Mouse (Mus musculus): ENCODE measurements around the gene Drap1. TPM values are rescaled to one million over a fixed set of nuclear protein-coding genes. Genes with fewer than 3 reads are reported as not detected.

Gene Drap1
- polyA plus RNA-seq, 1 experiment from 2014 or later = 170 TPM

GRCm38 (mm10) chr19:5395371-5395770 is 29.4 kb downstream of the Drap1 start:
- Histone ChIP-seq H3K36me3 (ENCODE audit: inconsistent target) (no peaks in the 10 kb centered on the region), H3K4me3 (ENCODE audit: inconsistent target) (no peak overlapping the region), H3K79me2 (ENCODE audit: inconsistent target) (no peaks in the 10 kb centered on the region), H3K27ac (no peak overlapping the region)
- 92% methylated on average over 4 of the region's 4 CpGs for WGBS (ENCODE audit: missing documents)

- Histone ChIP-seq H3K36me3 (ENCODE audit: inconsistent target) (no peaks in the 10 kb centered on the region), H3K4me3 (ENCODE audit: inconsistent target) (no peak overlapping the region), H3K79me2 (ENCODE audit: inconsistent target) (no peaks in the 10 kb centered on the region), H3K27ac (no peak overlapping the region)
- 85% methylated on average over 10 of the region's 10 CpGs for WGBS (ENCODE audit: missing documents)
Measured at GRCm38 (mm10) chr19:5394168-5394567, 30.6 kb downstream of the Drap1 start.

- H3K27ac ChIP-seq = no peak overlapping the region
- no peak overlapping the region for H3K4me3 ChIP-seq (ENCODE audit: inconsistent target)
- H3K79me2 ChIP-seq (ENCODE audit: inconsistent target) = peaks cover 3% of the 10 kb centered on the region
- H3K36me3 ChIP-seq (ENCODE audit: inconsistent target) = no peaks in the 10 kb centered on the region
- WGBS (ENCODE audit: missing documents) = 61% methylated on average over 4 of the region's 4 CpGs
Measured at GRCm38 (mm10) chr19:5392892-5393291, 31.9 kb downstream of the Drap1 start.

GRCm38 (mm10) chr19:5390416-5390815 is 34.4 kb downstream of the Drap1 start:
- Histone ChIP-seq H3K27ac (peak overlapping the region; percentile 66; the same call in 1 of the 2 replicates), H3K36me3 (ENCODE audit: inconsistent target) (peaks cover under 1% of the 10 kb centered on the region; the same call in 1 of the 2 replicates), H3K4me3 (ENCODE audit: inconsistent target) (no peak overlapping the region), H3K79me2 (ENCODE audit: inconsistent target) (peaks cover 27% of the 10 kb centered on the region)
- 73% methylated on average over 8 of the region's 8 CpGs for WGBS (ENCODE audit: missing documents)

DNA sequence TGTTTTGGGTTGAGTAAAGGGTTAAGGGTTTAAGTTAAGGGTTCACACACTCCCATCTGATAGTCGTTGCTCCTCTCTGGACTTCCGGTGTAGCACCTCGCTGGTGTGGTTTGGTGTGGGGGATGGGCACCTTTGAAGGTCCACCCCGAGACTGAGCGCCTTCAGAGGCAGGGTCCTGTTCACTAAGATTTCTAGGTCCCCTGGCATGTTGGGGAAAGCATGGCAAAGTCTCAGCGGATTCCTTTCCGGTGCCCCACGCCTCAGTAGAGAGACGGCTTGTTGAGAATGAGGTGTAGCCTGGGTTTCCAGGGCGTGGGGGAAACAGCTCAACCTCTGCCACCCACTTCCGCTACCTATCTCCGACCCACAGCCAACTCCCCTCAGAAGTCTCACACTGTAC is 35.1 kb downstream of the Drap1 start:
- H3K36me3 ChIP-seq (ENCODE audit: inconsistent target) = peaks cover 9% of the 10 kb centered on the region; the same call in 1 of the 2 replicates
- WGBS (ENCODE audit: missing documents) = 4% methylated on average over 12 of the region's 12 CpGs
- H3K4me3 ChIP-seq (ENCODE audit: inconsistent target) = peak overlapping the region; percentile 79
- peak overlapping the region; percentile 66 for H3K27ac ChIP-seq
- H3K79me2 ChIP-seq (ENCODE audit: inconsistent target) = peaks cover 35% of the 10 kb centered on the region

DNA sequence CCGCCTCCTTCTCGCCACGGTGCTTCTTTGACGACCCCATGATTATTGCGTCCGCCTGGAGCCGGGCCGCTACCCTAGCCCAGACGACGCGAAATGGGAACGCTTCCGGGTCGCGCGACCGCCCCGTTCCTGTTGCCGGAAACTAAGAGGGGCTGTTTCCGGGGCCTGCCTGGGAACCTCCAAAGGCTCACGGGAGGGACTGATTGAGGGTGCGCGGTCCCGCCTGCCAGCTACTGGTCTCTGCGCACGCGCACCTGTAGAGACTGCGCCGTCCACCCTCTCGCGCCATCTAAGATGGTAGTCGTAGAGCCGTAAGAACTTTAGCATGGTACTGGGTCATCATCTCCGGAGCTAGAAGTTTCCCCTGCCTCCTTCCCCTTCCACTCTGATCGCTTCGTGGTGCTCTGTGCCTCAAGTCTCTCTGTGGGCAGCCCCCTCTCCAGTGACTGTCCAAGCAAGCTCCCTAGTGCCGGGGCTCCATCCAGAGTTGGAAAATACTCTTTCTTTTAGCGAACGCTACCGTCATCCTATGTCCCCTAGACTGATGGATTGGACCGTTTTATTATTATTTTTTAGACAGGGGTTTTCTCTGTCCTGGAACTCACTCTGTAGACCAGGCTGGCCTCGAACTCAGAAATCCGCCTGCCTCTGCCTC is 36.1 kb downstream of the Drap1 start, which contains the start of gene Sart1:
Sart1 (minus strand) TSS at position 116 of the 655 bp plus-strand sequence.
- under 1% methylated on average over 36 of the region's 43 CpGs for WGBS (ENCODE audit: missing documents)
- Histone ChIP-seq H3K27ac (peak within 1 kb of the TSS; percentile 66), H3K36me3 (ENCODE audit: inconsistent target) (peaks cover 18% of the 10 kb centered on the region), H3K4me3 (ENCODE audit: inconsistent target) (peak within 1 kb of the TSS; percentile 79), H3K79me2 (ENCODE audit: inconsistent target) (peaks cover 38% of the 10 kb centered on the region)

GRCm38 (mm10) chr19:5388011-5388441 is 36.8 kb downstream of the Drap1 start:
- Histone ChIP-seq H3K27ac (no peak overlapping the region; the same call in 1 of the 2 replicates), H3K4me3 (ENCODE audit: inconsistent target) (peak overlapping the region; percentile 79), H3K79me2 (ENCODE audit: inconsistent target) (peaks cover 38% of the 10 kb centered on the region), H3K36me3 (ENCODE audit: inconsistent target) (peaks cover 25% of the 10 kb centered on the region)
- WGBS (ENCODE audit: missing documents) = under 1% methylated on average over 41 of the region's 43 CpGs

DNA sequence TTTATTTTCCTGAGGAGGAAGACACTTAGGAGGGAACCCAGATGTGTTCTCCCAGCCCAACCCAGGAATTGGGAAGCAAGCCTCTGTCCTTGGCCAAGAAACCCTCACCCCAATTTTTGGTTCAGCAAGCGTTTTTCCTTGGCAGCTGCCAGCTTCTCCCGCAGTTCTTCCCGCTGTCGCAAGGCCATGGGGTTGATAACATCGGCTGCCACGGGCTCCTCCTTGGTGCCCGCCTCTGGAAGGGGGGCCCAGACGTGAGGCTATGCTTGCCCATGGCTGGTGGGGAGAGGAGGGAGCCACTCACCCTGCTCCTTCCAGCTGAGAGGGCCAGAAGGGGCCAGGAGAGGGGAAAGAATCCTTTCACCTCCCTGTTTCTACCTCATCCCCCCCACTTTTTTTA is 40.1 kb downstream of the Drap1 start:
- H3K36me3 ChIP-seq (ENCODE audit: inconsistent target) = peaks cover 58% of the 10 kb centered on the region
- no peak overlapping the region for H3K4me3 ChIP-seq (ENCODE audit: inconsistent target)
- H3K79me2 ChIP-seq (ENCODE audit: inconsistent target) = peaks cover 38% of the 10 kb centered on the region
- no peak overlapping the region for H3K27ac ChIP-seq
- 91% methylated on average over 8 of the region's 8 CpGs for WGBS (ENCODE audit: missing documents)

GRCm38 (mm10) chr19:5383326-5383725 is 41.5 kb downstream of the Drap1 start:
- Histone ChIP-seq H3K27ac (no peak overlapping the region), H3K36me3 (ENCODE audit: inconsistent target) (peaks cover 72% of the 10 kb centered on the region), H3K4me3 (ENCODE audit: inconsistent target) (no peak overlapping the region), H3K79me2 (ENCODE audit: inconsistent target) (peaks cover 38% of the 10 kb centered on the region)
- 94% methylated on average over 12 of the region's 12 CpGs for WGBS (ENCODE audit: missing documents)

- Histone ChIP-seq H3K4me3 (ENCODE audit: inconsistent target) (no peak overlapping the region), H3K36me3 (ENCODE audit: inconsistent target) (peaks cover 48% of the 10 kb centered on the region)
- WGBS (ENCODE audit: missing documents) = 92% methylated on average over 1 of the region's 1 CpGs
Measured at GRCm38 (mm10) chr19:5377446-5377845, 47.3 kb downstream of the Drap1 start.

GRCm38 (mm10) chr19:5374748-5375147 is 50.0 kb downstream of the Drap1 start:
- no peak overlapping the region for H3K4me3 ChIP-seq (ENCODE audit: inconsistent target)
- H3K36me3 ChIP-seq (ENCODE audit: inconsistent target) = peaks cover 33% of the 10 kb centered on the region
- 91% methylated on average over 4 of the region's 4 CpGs for WGBS (ENCODE audit: missing documents)
- H3K27ac ChIP-seq = no peak overlapping the region
- no peaks in the 10 kb centered on the region for H3K79me2 ChIP-seq (ENCODE audit: inconsistent target)

More at GRCm38 (mm10) chr19:5377446-5377845, 47.3 kb downstream of the Drap1 start:
- Histone ChIP-seq H3K79me2 (ENCODE audit: inconsistent target) (no peaks in the 10 kb centered on the region), H3K27ac (no peak overlapping the region)

DNA sequence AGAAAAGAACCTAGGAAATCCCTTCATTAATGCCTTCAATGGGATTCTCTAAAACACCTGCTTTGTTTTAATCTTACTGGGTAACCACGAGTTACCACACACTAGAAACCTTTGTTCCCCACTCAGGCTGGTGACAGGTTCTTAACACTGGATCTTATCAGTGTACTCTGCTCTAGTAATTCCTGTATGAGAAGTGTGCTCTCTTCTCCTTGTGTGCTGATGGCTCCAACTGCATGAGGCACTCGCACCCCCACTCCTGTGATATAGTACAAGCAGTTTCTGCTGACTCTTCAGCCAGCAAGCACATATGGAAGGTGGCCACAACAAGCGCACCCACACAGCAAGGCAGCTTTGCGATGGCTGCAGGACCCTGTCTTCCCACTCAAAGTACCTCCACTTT is 50.6 kb downstream of the Drap1 start:
- Histone ChIP-seq H3K27ac (no peak overlapping the region), H3K79me2 (ENCODE audit: inconsistent target) (peaks cover 3% of the 10 kb centered on the region), H3K4me3 (ENCODE audit: inconsistent target) (no peak overlapping the region), H3K36me3 (ENCODE audit: inconsistent target) (peaks cover 30% of the 10 kb centered on the region)
- WGBS (ENCODE audit: missing documents) = 97% methylated on average over 4 of the region's 4 CpGs

Other genes with a start within 250 kb of the Drap1 start
- gene Pacs1, start 151.9 kb downstream of the Drap1 start, polyA plus RNA-seq (2018) = 14.8 to 16.9 TPM (median 16.9 TPM) in 3 replicates
- 131 to 171 TPM (median 133 TPM) in 3 replicates for gene Sf3b2, start 129.5 kb downstream of the Drap1 start, polyA plus RNA-seq (2018)
- gene Gal3st3, start 126.6 kb downstream of the Drap1 start, polyA plus RNA-seq (2018) = not detected in 3 replicates
- not detected in 3 replicates for gene Catsper1, start 89.2 kb downstream of the Drap1 start, polyA plus RNA-seq (2018)
- gene Cst6, start 75.4 kb downstream of the Drap1 start, polyA plus RNA-seq (2018) = 0.05 to 0.27 TPM in 2 of 3 replicates, not detected in the other
- 12.7 to 36.5 TPM (median 17.7 TPM) in 3 replicates for gene Eif1ad, start 58.2 kb downstream of the Drap1 start, polyA plus RNA-seq (2018)
- gene Banf1, start 57.8 kb downstream of the Drap1 start, polyA plus RNA-seq (2018) = 43.3 to 113 TPM (median 54.5 TPM) in 3 replicates
- 31.4 to 48.9 TPM (median 32.4 TPM) in 3 replicates for gene Sart1, start 36.3 kb downstream of the Drap1 start, polyA plus RNA-seq (2018)
- gene Tsga10ip, start 22.5 kb downstream of the Drap1 start, polyA plus RNA-seq (2018) = not detected in 3 replicates
- gene AI837181, start 165 bp upstream of the Drap1 start, polyA plus RNA-seq (2018) = 28.7 to 55.4 TPM (median 29.9 TPM) in 3 replicates
- 0.43 TPM in 1 of 3 replicates, not detected in the others for gene Fosl1, start 22.6 kb upstream of the Drap1 start, polyA plus RNA-seq (2018)
- gene Ccdc85b, start 32.9 kb upstream of the Drap1 start, polyA plus RNA-seq (2018) = 0.80 to 3.3 TPM (median 2.9 TPM) in 3 replicates
- gene Fibp, start 35.6 kb upstream of the Drap1 start, polyA plus RNA-seq (2018) = 40.2 to 58.1 TPM (median 52.2 TPM) in 3 replicates
- gene Ctsw, start 43.5 kb upstream of the Drap1 start, polyA plus RNA-seq (2018) = 0.24 to 0.53 TPM in 2 of 3 replicates, not detected in the other
- 4.6 to 7.5 TPM (median 6.8 TPM) in 3 replicates for gene Efemp2, start 49.0 kb upstream of the Drap1 start, polyA plus RNA-seq (2018)
- gene Mus81, start 63.4 kb upstream of the Drap1 start, polyA plus RNA-seq (2018) = 6.4 to 14.5 TPM (median 10.8 TPM) in 3 replicates
- 1,230 to 2,008 TPM (median 1,377 TPM) in 3 replicates for gene Cfl1, start 65.5 kb upstream of the Drap1 start, polyA plus RNA-seq (2018)
- 0.34 to 1.6 TPM (median 0.91 TPM) in 3 replicates for gene 1700020D05Rik, start 78.8 kb upstream of the Drap1 start, polyA plus RNA-seq (2018)
- gene Snx32, start 85.6 kb upstream of the Drap1 start, polyA plus RNA-seq (2018) = 5.5 to 23.0 TPM (median 11.7 TPM) in 3 replicates
- gene Ovol1, start 135.7 kb upstream of the Drap1 start, polyA plus RNA-seq (2018) = 0.11 TPM in 1 of 3 replicates, not detected in the others
- gene Ap5b1, start 143.0 kb upstream of the Drap1 start, polyA plus RNA-seq (2018) = 10.0 to 20.3 TPM (median 16.8 TPM) in 3 replicates
- 11.6 to 23.4 TPM (median 21.6 TPM) in 3 replicates for gene Rnaseh2c, start 176.9 kb upstream of the Drap1 start, polyA plus RNA-seq (2018)
- gene Kat5, start 185.3 kb upstream of the Drap1 start, polyA plus RNA-seq (2018) = 35.4 to 54.4 TPM (median 47.1 TPM) in 3 replicates
- 48.3 to 268 TPM (median 62.4 TPM) in 3 replicates for gene Rela, start 212.5 kb upstream of the Drap1 start, polyA plus RNA-seq (2018)
- gene Sipa1, start 238.7 kb upstream of the Drap1 start, polyA plus RNA-seq (2018) = 29.5 to 49.9 TPM (median 44.1 TPM) in 3 replicates